Mouse (Mus musculus) erythroblast, embryonic 14.5 days (primary cell): ENCODE data around the gene Arl14ep.

ENCODE experiments used
- GATA1 ChIP-seq: IDR thresholded peaks from 2 replicates; pipeline ENCODE4 v1.6.1; 2012; ENCODE audit warnings: low read length, inconsistent platforms, mixed read lengths
- TAL1 ChIP-seq: IDR thresholded peaks from 3 replicates; pipeline ENCODE4 v1.6.1; 2012; ENCODE audit warnings: low read length, inconsistent platforms, mixed read lengths

DNA sequence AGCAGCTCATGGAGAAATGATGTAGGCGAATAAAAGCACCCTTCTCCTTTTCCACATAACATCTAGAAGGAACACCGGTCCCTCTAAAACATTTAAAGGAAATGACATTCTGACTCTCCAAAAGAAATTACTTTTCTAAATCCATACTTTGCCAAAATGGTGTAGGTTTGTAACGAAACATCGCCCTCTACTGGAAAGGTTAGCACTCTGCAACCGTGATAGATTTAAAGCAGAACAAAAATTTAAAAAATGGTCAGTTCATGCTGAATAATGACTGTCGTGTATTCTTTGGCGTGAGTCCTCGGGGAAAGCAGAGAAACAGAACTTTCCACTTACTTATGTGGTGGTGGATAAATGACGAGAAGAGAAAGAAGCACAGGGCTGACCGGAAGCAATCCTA is 18.6 kb downstream of the Arl14ep start:
- TF ChIP-seq GATA1, result no peak
- TF ChIP-seq TAL1, result no peak
